In genomic region chr4:82584548-82584947, GRCm38 (mm10) we compare ENCODE assay signal across 9 mouse cellular contexts.
A peak's percentile ranks its signal among the peaks of the same experiment; 100 is the strongest.
DNase-seq lines count a peak whose midpoint lies in the region; ATAC-seq lines count a peak whose summit lies in the region.
"Had no signal": no experiment of that assay in that cellular context is flagged by ENCODE, and none has a peak within 500 bp of the region (broad histone marks: within the 10 kb centered on the region; RNA-seq: fewer than 3 reads in every experiment).

No protein-coding gene starts in this region.

- H3K4me3 ChIP-seq in forebrain, embryonic 14.5 days (ENCODE audit: low read depth, low read length), result no peak overlapping the region
- H3K4me3 ChIP-seq in hindbrain, embryonic 14.5 days (replicated peaks; ENCODE audit: low read length), result no peak overlapping the region

- no peaks in the 10 kb centered on the region for H3K9me3 ChIP-seq in forebrain, embryonic 14.5 days (replicated peaks; ENCODE audit: control insufficient read depth, low read length)
- no peaks in the 10 kb centered on the region for H3K9me3 ChIP-seq in hindbrain, embryonic 14.5 days (ENCODE audit: control insufficient read depth, low read length)

- ATAC-seq in forebrain, embryonic 14.5 days, result peak; percentile 86
- ATAC-seq in hindbrain, embryonic 14.5 days (ENCODE audit: low FRiP score), result peak; percentile 82

- DNase-seq in right cerebral cortex, postnatal 14 days, result peak; percentile 10
- DNase-seq in right cerebral cortex, postnatal 25 days, result no peak
- DNase-seq in forebrain, embryonic 14.5 days (ENCODE audit: low spot score), result peak; percentile 79
- no peak for DNase-seq in hindbrain, embryonic 14.5 days (ENCODE audit: low spot score)
- no peak for DNase-seq in thymus, postnatal 0 days (ENCODE audit: low spot score)
- DNase-seq in urinary bladder, postnatal 4 days (ENCODE audit: low spot score in 2 of 2), result no peak
- DNase-seq in lung, postnatal 4 days, result no peak
- DNase-seq: kidney, postnatal 14 days; lung, adult 2 months had no signal

- no peaks in the 10 kb centered on the region for H3K36me3 ChIP-seq in forebrain, embryonic 14.5 days (ENCODE audit: control insufficient read depth, insufficient read depth, low read length)
- H3K36me3 ChIP-seq in hindbrain, embryonic 14.5 days (replicated peaks; ENCODE audit: control insufficient read depth, insufficient read depth), result no peaks in the 10 kb centered on the region

- no peaks in the 10 kb centered on the region for H3K27me3 ChIP-seq in forebrain, embryonic 14.5 days (replicated peaks; ENCODE audit: control insufficient read depth, insufficient read depth, low read length)
- no peaks in the 10 kb centered on the region for H3K27me3 ChIP-seq in hindbrain, embryonic 14.5 days (ENCODE audit: control insufficient read depth, insufficient read depth, low read length)

- no peak overlapping the region for H3K4me2 ChIP-seq in forebrain, embryonic 14.5 days (ENCODE audit: low read length)
- no peak overlapping the region for H3K4me2 ChIP-seq in hindbrain, embryonic 14.5 days (replicated peaks)

- no peak overlapping the region for H3K27ac ChIP-seq in forebrain, embryonic 14.5 days (ENCODE audit: low read depth, low read length)
- no peak overlapping the region for H3K27ac ChIP-seq in hindbrain, embryonic 14.5 days

- H3K4me1 ChIP-seq in forebrain, embryonic 14.5 days (ENCODE audit: control insufficient read depth, insufficient read depth, low read length), result no peaks in the 10 kb centered on the region
- peaks cover 12% of the 10 kb centered on the region; the same call in 1 of the 2 replicates for H3K4me1 ChIP-seq in hindbrain, embryonic 14.5 days (replicated peaks; ENCODE audit: control insufficient read depth, insufficient read depth, low read length)

- H3K9ac ChIP-seq in forebrain, embryonic 14.5 days (ENCODE audit: low read length), result no peak overlapping the region
- H3K9ac ChIP-seq in hindbrain, embryonic 14.5 days, result no peak overlapping the region

- WGBS in forebrain, embryonic 14.5 days, result 15% methylated on average over 4 of the region's 4 CpGs
- WGBS in hindbrain, embryonic 14.5 days, result 20% methylated on average over 4 of the region's 4 CpGs

Comparison
In these comparisons a context has a peak if more than half of its experiments do, and no peak if none do; other contexts are left out.
1. DNase-seq: peak in right cerebral cortex, postnatal 14 days (single experiment) and forebrain, embryonic 14.5 days (single experiment); none in right cerebral cortex, postnatal 25 days (single experiment), hindbrain, embryonic 14.5 days (single experiment), thymus, postnatal 0 days (single experiment), urinary bladder, postnatal 4 days (0 of 2) and lung, postnatal 4 days (0 of 2).